Mouse (Mus musculus) lung, embryonic 15.5 days (tissue): ENCODE measurements around the gene Coq8a. TPM values are rescaled to one million over a fixed set of nuclear protein-coding genes. Genes with fewer than 3 reads are reported as not detected.

ENCODE experiments used
- ATAC-seq: fragments of 200-750 bp; cut with Nextera tagmentation; 2 replicates; pipeline ENCODE4 v1.8.0; 2017; ENCODE audit warnings: moderate number of reproducible peaks, borderline replicate concordance; ENCODE audit not compliant: low FRiP score, low TSS enrichment; ENCODE audit errors: extremely low read depth
- H3K27ac ChIP-seq: fragments of 300-500 bp; sonication (generic); 2 replicates; pipeline ENCODE4 v1.5.1; 2015; ENCODE audit warnings: moderate library complexity, mild to moderate bottlenecking, inconsistent platforms
- H3K27me3 ChIP-seq: fragments of 300-500 bp; sonication (generic); 2 replicates; pipeline ENCODE4 v1.6.1; 2015; ENCODE audit warnings: inconsistent platforms
- H3K36me3 ChIP-seq: fragments of 300-500 bp; sonication (generic); 2 replicates; pipeline ENCODE4 v1.6.1; 2015; ENCODE audit warnings: inconsistent platforms
- H3K4me1 ChIP-seq: fragments of 300-500 bp; sonication (generic); 2 replicates; pipeline ENCODE4 v1.6.1; 2015; ENCODE audit warnings: inconsistent platforms
- H3K4me2 ChIP-seq: fragments of 300-500 bp; sonication (generic); 2 replicates; pipeline ENCODE4 v1.6.1; 2015; ENCODE audit warnings: inconsistent platforms, mild to moderate bottlenecking, moderate library complexity
- H3K4me3 ChIP-seq: fragments of 300-500 bp; sonication (generic); 2 replicates; pipeline ENCODE4 v1.5.1; 2015; ENCODE audit warnings: mild to moderate bottlenecking, inconsistent platforms
- H3K9ac ChIP-seq: fragments of 300-500 bp; sonication (generic); 2 replicates; pipeline ENCODE4 v1.6.1; 2015; ENCODE audit warnings: inconsistent platforms
- H3K9me3 ChIP-seq: fragments of 300-500 bp; sonication (generic); 2 replicates; pipeline ENCODE4 v1.6.1; 2016; ENCODE audit warnings: inconsistent platforms
- WGBS: fragments of 180-500 bp; shearing (Covaris S2); methylation state at CpG from one replicate; pipeline ENCODE4 v1.1.7; 2015; 5-methylcytosine and 5-hydroxymethylcytosine counted together
- polyA plus RNA-seq: library from polyadenylated mRNA; unstranded; fragments of >200 nt; fragmentation: Nextera tagmentation; extraction: Ambion mirVana; gene quantifications from 2 replicates; pipeline ENCODE4 v1.2.1, GENCODE M21; 2015

Gene Coq8a
- polyA plus RNA-seq, 1 experiment from 2014 or later = 9.3 TPM

- 83% methylated on average over 6 of the region's 6 CpGs for WGBS
- H3K9me3 ChIP-seq = no peaks in the 10 kb centered on the region
- H3K4me3 ChIP-seq = no peak overlapping the region
- H3K9ac ChIP-seq = no peak overlapping the region
- H3K4me2 ChIP-seq = no peak overlapping the region
- H3K27ac ChIP-seq = no peak overlapping the region
- no peaks in the 10 kb centered on the region for H3K4me1 ChIP-seq
- H3K27me3 ChIP-seq = no peaks in the 10 kb centered on the region
- no peak for ATAC-seq
- no peaks in the 10 kb centered on the region for H3K36me3 ChIP-seq
Observed at GRCm38 (mm10) chr1:180183525-180184159, 15.8 kb downstream of the Coq8a start.

- Histone ChIP-seq H3K27me3 (no peaks in the 10 kb centered on the region), H3K4me1 (no peaks in the 10 kb centered on the region), H3K27ac (no peak overlapping the region), H3K9ac (no peak overlapping the region), H3K4me2 (no peak overlapping the region), H3K36me3 (no peaks in the 10 kb centered on the region), H3K9me3 (no peaks in the 10 kb centered on the region), H3K4me3 (no peak overlapping the region)
- no peak for ATAC-seq
- 66% methylated on average over 3 of the region's 3 CpGs for WGBS
Observed at GRCm38 (mm10) chr1:180182731-180183130, 16.7 kb downstream of the Coq8a start.

- no peak overlapping the region for H3K9ac ChIP-seq
- H3K9me3 ChIP-seq = no peaks in the 10 kb centered on the region
- H3K4me2 ChIP-seq = no peak overlapping the region
- no peaks in the 10 kb centered on the region for H3K36me3 ChIP-seq
- ATAC-seq = no peak
- no peak overlapping the region for H3K27ac ChIP-seq
- no peaks in the 10 kb centered on the region for H3K27me3 ChIP-seq
- 81% methylated on average over 9 of the region's 9 CpGs for WGBS
- no peaks in the 10 kb centered on the region for H3K4me1 ChIP-seq
- no peak overlapping the region for H3K4me3 ChIP-seq
Observed at GRCm38 (mm10) chr1:180181966-180182319, 17.5 kb downstream of the Coq8a start.

GRCm38 (mm10) chr1:180181304-180181965 lies 18.0 kb downstream of the Coq8a start:
- no peak overlapping the region for H3K9ac ChIP-seq
- whole genome bisulfite sequencing = 82% methylated on average over 7 of the region's 7 CpGs
- H3K27ac ChIP-seq = no peak overlapping the region
- no peak overlapping the region for H3K4me2 ChIP-seq
- no peak for ATAC-seq
- no peaks in the 10 kb centered on the region for H3K36me3 ChIP-seq
- no peak overlapping the region for H3K4me3 ChIP-seq
- H3K9me3 ChIP-seq = no peaks in the 10 kb centered on the region
- no peaks in the 10 kb centered on the region for H3K4me1 ChIP-seq
- no peaks in the 10 kb centered on the region for H3K27me3 ChIP-seq

- H3K36me3 ChIP-seq = no peaks in the 10 kb centered on the region
- H3K4me2 ChIP-seq = no peak overlapping the region
- no peaks in the 10 kb centered on the region for H3K4me1 ChIP-seq
- WGBS = 87% methylated on average over 2 of the region's 2 CpGs
- no peak overlapping the region for H3K9ac ChIP-seq
- no peak overlapping the region for H3K4me3 ChIP-seq
- no peaks in the 10 kb centered on the region for H3K27me3 ChIP-seq
- no peak overlapping the region for H3K27ac ChIP-seq
- ATAC-seq = no peak
- H3K9me3 ChIP-seq = no peaks in the 10 kb centered on the region
Observed at GRCm38 (mm10) chr1:180179840-180180239, 19.6 kb downstream of the Coq8a start.

GRCm38 (mm10) chr1:180179100-180179499 lies 20.3 kb downstream of the Coq8a start:
- Histone ChIP-seq H3K36me3 (no peaks in the 10 kb centered on the region), H3K4me3 (no peak overlapping the region), H3K4me2 (no peak overlapping the region), H3K9ac (no peak overlapping the region), H3K27me3 (no peaks in the 10 kb centered on the region), H3K27ac (no peak overlapping the region), H3K9me3 (no peaks in the 10 kb centered on the region), H3K4me1 (no peaks in the 10 kb centered on the region)
- 92% methylated on average over 4 of the region's 4 CpGs for WGBS
- no peak for ATAC-seq

GRCm38 (mm10) chr1:180178340-180178739 lies 21.1 kb downstream of the Coq8a start:
- no peaks in the 10 kb centered on the region for H3K9me3 ChIP-seq
- WGBS = 84% methylated on average over 9 of the region's 9 CpGs
- ATAC-seq = no peak

GRCm38 (mm10) chr1:180176784-180177183 lies 22.6 kb downstream of the Coq8a start:
- Histone ChIP-seq H3K4me1 (no peaks in the 10 kb centered on the region), H3K4me3 (no peak overlapping the region), H3K4me2 (no peak overlapping the region), H3K36me3 (no peaks in the 10 kb centered on the region), H3K27ac (no peak overlapping the region), H3K9ac (no peak overlapping the region), H3K9me3 (no peaks in the 10 kb centered on the region), H3K27me3 (no peaks in the 10 kb centered on the region)
- no peak for ATAC-seq
- WGBS = 24% methylated on average over 1 of the region's 1 CpGs

More at GRCm38 (mm10) chr1:180178340-180178739, 21.1 kb downstream of the Coq8a start:
- H3K27me3 ChIP-seq = no peaks in the 10 kb centered on the region
- no peak overlapping the region for H3K27ac ChIP-seq
- H3K4me1 ChIP-seq = no peaks in the 10 kb centered on the region
- no peaks in the 10 kb centered on the region for H3K36me3 ChIP-seq
- no peak overlapping the region for H3K9ac ChIP-seq
- no peak overlapping the region for H3K4me3 ChIP-seq
- no peak overlapping the region for H3K4me2 ChIP-seq

GRCm38 (mm10) chr1:180175635-180176034 lies 23.8 kb downstream of the Coq8a start:
- no peak for ATAC-seq
- WGBS = 51% methylated on average over 8 of the region's 8 CpGs
- Histone ChIP-seq H3K36me3 (no peaks in the 10 kb centered on the region), H3K27ac (no peak overlapping the region), H3K4me1 (no peaks in the 10 kb centered on the region), H3K9ac (no peak overlapping the region), H3K27me3 (no peaks in the 10 kb centered on the region), H3K4me2 (no peak overlapping the region), H3K4me3 (no peak overlapping the region), H3K9me3 (no peaks in the 10 kb centered on the region)

GRCm38 (mm10) chr1:180175167-180175566 lies 24.2 kb downstream of the Coq8a start:
- no peak overlapping the region for H3K4me2 ChIP-seq
- WGBS = 34% methylated on average over 3 of the region's 3 CpGs
- no peak overlapping the region for H3K4me3 ChIP-seq
- no peaks in the 10 kb centered on the region for H3K9me3 ChIP-seq
- H3K27me3 ChIP-seq = no peaks in the 10 kb centered on the region
- no peak overlapping the region for H3K9ac ChIP-seq
- no peak for ATAC-seq
- H3K36me3 ChIP-seq = no peaks in the 10 kb centered on the region
- H3K27ac ChIP-seq = no peak overlapping the region
- no peaks in the 10 kb centered on the region for H3K4me1 ChIP-seq

GRCm38 (mm10) chr1:180174718-180175117 lies 24.7 kb downstream of the Coq8a start:
- Histone ChIP-seq H3K9ac (no peak overlapping the region), H3K27ac (no peak overlapping the region), H3K4me1 (no peaks in the 10 kb centered on the region), H3K36me3 (no peaks in the 10 kb centered on the region), H3K4me3 (no peak overlapping the region), H3K4me2 (no peak overlapping the region), H3K27me3 (no peaks in the 10 kb centered on the region), H3K9me3 (no peaks in the 10 kb centered on the region)
- 53% methylated on average over 6 of the region's 6 CpGs for WGBS
- no peak for ATAC-seq

- H3K27ac ChIP-seq = no peak overlapping the region
- H3K9ac ChIP-seq = no peak overlapping the region
- H3K36me3 ChIP-seq = no peaks in the 10 kb centered on the region
- H3K27me3 ChIP-seq = no peaks in the 10 kb centered on the region
- no peak for ATAC-seq
- H3K4me1 ChIP-seq = no peaks in the 10 kb centered on the region
- no peaks in the 10 kb centered on the region for H3K9me3 ChIP-seq
- WGBS = 73% methylated on average over 5 of the region's 5 CpGs
- H3K4me3 ChIP-seq = no peak overlapping the region
- no peak overlapping the region for H3K4me2 ChIP-seq
Observed at GRCm38 (mm10) chr1:180173017-180173416, 26.4 kb downstream of the Coq8a start.
